Mouse (Mus musculus) stomach, embryonic 14.5 days (tissue): ENCODE measurements around the gene Musk. TPM values are rescaled to one million over a fixed set of nuclear protein-coding genes. Genes with fewer than 3 reads are reported as not detected.

Experiments used
- ATAC-seq: fragments of 200-750 bp; cut with Nextera tagmentation; 2 replicates; pipeline ENCODE4 v1.8.0; 2017; ENCODE audit warnings: low read depth, moderate TSS enrichment; ENCODE audit not compliant: insufficient number of reproducible peaks, insufficient read depth, low FRiP score
- H3K27ac ChIP-seq: fragments of 300-500 bp; sonication (generic); 2 replicates; pipeline ENCODE4 v1.5.1; 2014; ENCODE audit warnings: mild to moderate bottlenecking, low read length, moderate library complexity, mixed read lengths
- H3K27me3 ChIP-seq: fragments of 300-500 bp; sonication (generic); 2 replicates; pipeline ENCODE4 v1.6.1; 2014; ENCODE audit warnings: low read length, control low read depth, mixed read lengths; ENCODE audit not compliant: control insufficient read depth, insufficient read depth
- H3K36me3 ChIP-seq: fragments of 300-500 bp; sonication (generic); 2 replicates; pipeline ENCODE4 v1.6.1; 2014; ENCODE audit warnings: mild to moderate bottlenecking, control low read depth, low read length, moderate library complexity, mixed read lengths; ENCODE audit not compliant: control insufficient read depth, insufficient read depth
- H3K4me1 ChIP-seq: fragments of 300-500 bp; sonication (generic); 2 replicates; pipeline ENCODE4 v1.6.1; 2014; ENCODE audit warnings: low read length, control low read depth, mixed read lengths; ENCODE audit not compliant: control insufficient read depth, insufficient read depth
- H3K4me2 ChIP-seq: fragments of 300-500 bp; sonication (generic); replicated peaks from 2 replicates; pipeline ENCODE4 v1.6.1; 2014; ENCODE audit warnings: low read depth, low read length, control low read depth
- H3K4me3 ChIP-seq: fragments of 300-500 bp; sonication (generic); 2 replicates; pipeline ENCODE4 v1.5.1; 2014; ENCODE audit warnings: low read depth, low read length, control low read depth
- H3K9ac ChIP-seq: fragments of 300-500 bp; sonication (generic); replicated peaks from 2 replicates; pipeline ENCODE4 v1.6.1; 2014; ENCODE audit warnings: low read depth, mild to moderate bottlenecking, control low read depth, low read length, moderate library complexity, mixed read lengths
- H3K9me3 ChIP-seq: fragments of 300-500 bp; sonication (generic); 2 replicates; pipeline ENCODE4 v1.6.1; 2016; ENCODE audit warnings: low read depth, low read length, control low read depth; ENCODE audit not compliant: control insufficient read depth
- WGBS: fragments of 180-500 bp; shearing (Covaris S2); extraction: QIAGEN DNeasy Blood & Tissue Kit; methylation state at CpG from one replicate; pipeline ENCODE4 v1.1.7; 2014; 5-methylcytosine and 5-hydroxymethylcytosine counted together
- polyA plus RNA-seq: library from polyadenylated mRNA; unstranded; fragments of >200 nt; fragmentation: Nextera tagmentation; extraction: Ambion mirVana; gene quantifications from 2 replicates; pipeline ENCODE4 v1.2.1, GENCODE M21; 2014

Gene Musk
- polyA plus RNA-seq, 1 experiment from 2014 or later = 0.68 TPM

- Histone ChIP-seq H3K9ac (no peak overlapping the region), H3K9me3 (no peaks in the 10 kb centered on the region), H3K4me2 (no peak overlapping the region), H3K36me3 (no peaks in the 10 kb centered on the region), H3K4me1 (no peaks in the 10 kb centered on the region), H3K4me3 (no peak overlapping the region), H3K27ac (no peak overlapping the region), H3K27me3 (no peaks in the 10 kb centered on the region)
- ATAC-seq = no peak
- 65% methylated on average over 4 of the region's 4 CpGs for WGBS
Measured at GRCm38 (mm10) chr4:58358996-58359395, 73.2 kb downstream of the Musk start.

- Histone ChIP-seq H3K27me3 (no peaks in the 10 kb centered on the region), H3K27ac (no peak overlapping the region), H3K36me3 (no peaks in the 10 kb centered on the region), H3K9me3 (no peaks in the 10 kb centered on the region), H3K4me3 (no peak overlapping the region), H3K9ac (no peak overlapping the region), H3K4me1 (no peaks in the 10 kb centered on the region), H3K4me2 (no peak overlapping the region)
- WGBS = 78% methylated on average over 6 of the region's 6 CpGs
- ATAC-seq = no peak
Measured at GRCm38 (mm10) chr4:58365321-58365720, 79.6 kb downstream of the Musk start.

DNA sequence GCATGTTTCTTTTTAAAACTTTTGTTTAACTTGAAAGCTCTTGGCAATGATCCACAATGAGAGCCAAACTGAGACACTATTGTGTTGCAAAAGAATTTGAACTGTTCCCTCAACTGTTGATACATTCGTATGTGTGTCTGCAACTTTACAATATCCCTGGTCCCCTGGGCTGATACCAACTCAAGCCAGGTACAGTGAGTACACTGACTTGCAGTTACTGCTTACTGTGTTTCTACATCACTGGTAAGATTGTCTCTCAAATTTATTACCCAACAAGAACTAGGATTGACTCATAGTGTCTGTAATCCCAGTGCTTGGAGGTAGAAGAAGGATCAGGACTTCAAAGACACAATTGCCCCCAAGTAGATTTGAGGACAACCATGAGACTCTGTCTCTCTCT, 85.3 kb downstream of the Musk start:
- H3K9ac ChIP-seq = no peak overlapping the region
- H3K4me2 ChIP-seq = no peak overlapping the region
- H3K4me1 ChIP-seq = no peaks in the 10 kb centered on the region
- H3K4me3 ChIP-seq = no peak overlapping the region
- no peaks in the 10 kb centered on the region for H3K27me3 ChIP-seq
- WGBS = 66% methylated on average over 1 of the region's 1 CpGs
- H3K9me3 ChIP-seq = no peaks in the 10 kb centered on the region
- no peaks in the 10 kb centered on the region for H3K36me3 ChIP-seq
- ATAC-seq = no peak
- no peak overlapping the region for H3K27ac ChIP-seq

DNA sequence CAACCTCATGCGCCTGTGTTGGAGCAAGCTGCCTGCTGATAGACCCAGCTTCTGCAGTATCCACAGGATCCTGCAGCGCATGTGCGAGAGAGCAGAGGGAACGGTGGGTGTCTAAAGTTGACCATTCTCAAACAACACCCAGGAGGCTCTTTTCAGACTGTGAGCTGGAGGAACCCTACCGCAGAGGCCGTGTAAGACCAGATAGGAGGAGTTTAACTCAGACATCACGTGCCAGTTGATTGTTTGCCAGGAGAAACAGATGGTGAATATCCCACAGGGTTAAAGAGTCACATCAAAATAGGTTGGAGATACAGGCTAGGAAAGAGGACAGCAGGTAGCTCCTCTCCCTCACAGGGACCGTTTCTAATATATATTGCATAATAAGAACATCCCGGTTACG, 87.8 kb downstream of the Musk start:
- Histone ChIP-seq H3K4me1 (no peaks in the 10 kb centered on the region), H3K27me3 (no peaks in the 10 kb centered on the region), H3K4me3 (no peak overlapping the region), H3K27ac (no peak overlapping the region), H3K36me3 (no peaks in the 10 kb centered on the region), H3K9ac (no peak overlapping the region), H3K9me3 (no peaks in the 10 kb centered on the region), H3K4me2 (no peak overlapping the region)
- 76% methylated on average over 10 of the region's 10 CpGs for WGBS
- no peak for ATAC-seq

DNA sequence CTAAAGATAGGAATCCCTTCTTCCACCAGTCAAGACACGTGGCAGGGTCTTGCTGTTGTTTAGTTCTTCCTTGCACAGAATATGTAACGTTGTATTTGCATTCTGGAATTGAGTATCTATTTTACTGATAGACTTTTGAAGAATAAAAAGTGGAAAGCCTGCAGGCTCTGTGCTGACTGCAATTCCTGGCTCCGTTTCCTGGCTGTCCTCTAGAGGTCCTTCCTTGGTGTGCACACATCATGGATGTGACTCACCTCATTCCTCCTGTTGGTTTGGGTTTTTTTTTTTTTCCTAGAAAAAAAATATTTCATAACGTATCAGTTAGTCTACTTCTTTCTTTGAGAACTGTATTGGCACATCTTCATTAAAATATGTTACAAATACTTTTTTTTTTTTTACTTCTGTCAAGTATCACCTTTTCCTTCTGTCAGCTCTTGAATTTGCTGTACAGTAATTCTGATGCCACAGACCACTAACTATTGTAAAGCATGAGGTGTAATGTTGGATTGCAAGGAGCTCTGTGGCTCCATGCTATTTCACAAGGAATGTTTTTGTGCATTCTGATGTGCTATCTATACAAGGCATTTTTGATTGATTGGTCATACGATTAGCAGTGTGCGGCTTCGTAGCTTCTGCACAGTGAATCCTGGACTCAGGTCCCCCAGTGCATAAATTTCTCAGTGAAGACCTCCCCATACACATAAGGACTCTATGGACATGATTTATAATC, 88.5 kb downstream of the Musk start:
- no peak overlapping the region for H3K9ac ChIP-seq
- ATAC-seq = no peak
- no peaks in the 10 kb centered on the region for H3K9me3 ChIP-seq
- H3K36me3 ChIP-seq = no peaks in the 10 kb centered on the region
- no peaks in the 10 kb centered on the region for H3K27me3 ChIP-seq
- no peak overlapping the region for H3K4me2 ChIP-seq
- no peaks in the 10 kb centered on the region for H3K4me1 ChIP-seq
- H3K4me3 ChIP-seq = no peak overlapping the region
- no peak overlapping the region for H3K27ac ChIP-seq
- WGBS = 80% methylated on average over 7 of the region's 7 CpGs

- Histone ChIP-seq H3K4me2 (no peak overlapping the region), H3K27ac (no peak overlapping the region), H3K27me3 (no peaks in the 10 kb centered on the region), H3K9ac (no peak overlapping the region), H3K4me3 (no peak overlapping the region), H3K36me3 (no peaks in the 10 kb centered on the region), H3K9me3 (no peaks in the 10 kb centered on the region), H3K4me1 (no peaks in the 10 kb centered on the region)
- ATAC-seq = no peak
- 87% methylated on average over 4 of the region's 4 CpGs for WGBS
Measured at GRCm38 (mm10) chr4:58379186-58379585, 93.4 kb downstream of the Musk start.

DNA sequence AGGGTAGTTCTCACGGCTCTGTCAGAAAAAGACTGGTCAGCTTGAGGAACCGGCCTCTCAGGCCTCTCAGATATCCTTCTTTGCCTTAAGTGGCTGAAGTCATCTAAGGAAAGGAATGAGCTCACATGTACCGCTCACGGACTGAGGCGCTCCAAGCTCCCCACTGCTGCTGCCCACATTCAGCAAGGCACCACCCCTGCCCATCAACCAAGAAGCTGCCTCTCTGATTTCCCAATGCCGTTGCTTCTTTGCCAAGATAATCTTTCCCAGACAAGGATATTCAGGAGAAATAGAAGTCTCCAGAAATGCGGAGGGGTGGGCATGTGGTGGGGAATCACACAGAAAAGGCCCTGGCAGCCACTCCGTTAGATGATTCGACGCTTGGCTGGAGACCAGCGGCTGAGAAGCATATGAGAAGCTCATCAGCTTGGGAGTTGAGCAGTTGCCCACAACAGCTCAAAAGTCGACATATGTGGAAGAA, 115.1 kb downstream of the Musk start:
- Histone ChIP-seq H3K9me3 (no peaks in the 10 kb centered on the region), H3K27me3 (no peaks in the 10 kb centered on the region), H3K4me2 (no peak overlapping the region), H3K27ac (no peak overlapping the region), H3K9ac (no peak overlapping the region), H3K4me1 (no peaks in the 10 kb centered on the region), H3K4me3 (no peak overlapping the region), H3K36me3 (no peaks in the 10 kb centered on the region)
- ATAC-seq = no peak
- WGBS = 81% methylated on average over 12 of the region's 12 CpGs

- Histone ChIP-seq H3K4me1 (no peaks in the 10 kb centered on the region), H3K9ac (no peak overlapping the region), H3K27me3 (no peaks in the 10 kb centered on the region), H3K9me3 (no peaks in the 10 kb centered on the region), H3K4me2 (no peak overlapping the region), H3K4me3 (no peak overlapping the region), H3K36me3 (no peaks in the 10 kb centered on the region), H3K27ac (no peak overlapping the region)
- 78% methylated on average over 4 of the region's 4 CpGs for WGBS
- ATAC-seq = 0 out of 2 replicates have a peak, but pooled peaks have one; percentile 18
Measured at GRCm38 (mm10) chr4:58401973-58402501, 116.3 kb downstream of the Musk start.
